Mouse (Mus musculus) stomach, embryonic 14.5 days (tissue): ENCODE results near the gene Catsper2. TPM values are rescaled to one million over a fixed set of nuclear protein-coding genes. Genes with fewer than 3 reads are reported as not detected.

ENCODE experiments used
- ATAC-seq: fragments of 200-750 bp; cut with Nextera tagmentation; 2 replicates; pipeline ENCODE4 v1.8.0; 2017; ENCODE audit warnings: low read depth, moderate TSS enrichment; ENCODE audit not compliant: insufficient number of reproducible peaks, insufficient read depth, low FRiP score
- H3K27ac ChIP-seq: fragments of 300-500 bp; sonication (generic); 2 replicates; pipeline ENCODE4 v1.5.1; 2014; ENCODE audit warnings: mild to moderate bottlenecking, low read length, moderate library complexity, mixed read lengths
- H3K27me3 ChIP-seq: fragments of 300-500 bp; sonication (generic); 2 replicates; pipeline ENCODE4 v1.6.1; 2014; ENCODE audit warnings: low read length, control low read depth, mixed read lengths; ENCODE audit not compliant: control insufficient read depth, insufficient read depth
- H3K36me3 ChIP-seq: fragments of 300-500 bp; sonication (generic); 2 replicates; pipeline ENCODE4 v1.6.1; 2014; ENCODE audit warnings: mild to moderate bottlenecking, control low read depth, low read length, moderate library complexity, mixed read lengths; ENCODE audit not compliant: control insufficient read depth, insufficient read depth
- H3K4me1 ChIP-seq: fragments of 300-500 bp; sonication (generic); 2 replicates; pipeline ENCODE4 v1.6.1; 2014; ENCODE audit warnings: low read length, control low read depth, mixed read lengths; ENCODE audit not compliant: control insufficient read depth, insufficient read depth
- H3K4me2 ChIP-seq: fragments of 300-500 bp; sonication (generic); replicated peaks from 2 replicates; pipeline ENCODE4 v1.6.1; 2014; ENCODE audit warnings: low read depth, low read length, control low read depth
- H3K4me3 ChIP-seq: fragments of 300-500 bp; sonication (generic); 2 replicates; pipeline ENCODE4 v1.5.1; 2014; ENCODE audit warnings: low read depth, low read length, control low read depth
- H3K9ac ChIP-seq: fragments of 300-500 bp; sonication (generic); replicated peaks from 2 replicates; pipeline ENCODE4 v1.6.1; 2014; ENCODE audit warnings: low read depth, mild to moderate bottlenecking, control low read depth, low read length, moderate library complexity, mixed read lengths
- H3K9me3 ChIP-seq: fragments of 300-500 bp; sonication (generic); 2 replicates; pipeline ENCODE4 v1.6.1; 2016; ENCODE audit warnings: low read depth, low read length, control low read depth; ENCODE audit not compliant: control insufficient read depth
- WGBS: fragments of 180-500 bp; shearing (Covaris S2); extraction: QIAGEN DNeasy Blood & Tissue Kit; methylation state at CpG from one replicate; pipeline ENCODE4 v1.1.7; 2014; 5-methylcytosine and 5-hydroxymethylcytosine counted together
- polyA plus RNA-seq: library from polyadenylated mRNA; unstranded; fragments of >200 nt; fragmentation: Nextera tagmentation; extraction: Ambion mirVana; gene quantifications from 2 replicates; pipeline ENCODE4 v1.2.1, GENCODE M21; 2014

The Catsper2 gene
- polyA plus RNA-seq, 1 experiment from 2014 or later: 2.2 TPM

GRCm38 (mm10) chr2:121449545-121450011 is 36.0 kb upstream of the Catsper2 start:
- Histone ChIP-seq H3K27me3 (no peaks in the 10 kb centered on the region), H3K36me3 (peaks cover 19% of the 10 kb centered on the region), H3K27ac (peak overlapping the region; percentile 96), H3K9ac (peak overlapping the region; percentile 96), H3K4me3 (peak overlapping the region; percentile 92), H3K4me2 (peak overlapping the region; percentile 91), H3K4me1 (peaks cover 17% of the 10 kb centered on the region; the same call in 1 of the 2 replicates), H3K9me3 (no peaks in the 10 kb centered on the region)
- ATAC-seq: peak; percentile 39; the same call in 1 of the 2 replicates
- under 1% methylated on average over 54 of the region's 54 CpGs for WGBS

DNA sequence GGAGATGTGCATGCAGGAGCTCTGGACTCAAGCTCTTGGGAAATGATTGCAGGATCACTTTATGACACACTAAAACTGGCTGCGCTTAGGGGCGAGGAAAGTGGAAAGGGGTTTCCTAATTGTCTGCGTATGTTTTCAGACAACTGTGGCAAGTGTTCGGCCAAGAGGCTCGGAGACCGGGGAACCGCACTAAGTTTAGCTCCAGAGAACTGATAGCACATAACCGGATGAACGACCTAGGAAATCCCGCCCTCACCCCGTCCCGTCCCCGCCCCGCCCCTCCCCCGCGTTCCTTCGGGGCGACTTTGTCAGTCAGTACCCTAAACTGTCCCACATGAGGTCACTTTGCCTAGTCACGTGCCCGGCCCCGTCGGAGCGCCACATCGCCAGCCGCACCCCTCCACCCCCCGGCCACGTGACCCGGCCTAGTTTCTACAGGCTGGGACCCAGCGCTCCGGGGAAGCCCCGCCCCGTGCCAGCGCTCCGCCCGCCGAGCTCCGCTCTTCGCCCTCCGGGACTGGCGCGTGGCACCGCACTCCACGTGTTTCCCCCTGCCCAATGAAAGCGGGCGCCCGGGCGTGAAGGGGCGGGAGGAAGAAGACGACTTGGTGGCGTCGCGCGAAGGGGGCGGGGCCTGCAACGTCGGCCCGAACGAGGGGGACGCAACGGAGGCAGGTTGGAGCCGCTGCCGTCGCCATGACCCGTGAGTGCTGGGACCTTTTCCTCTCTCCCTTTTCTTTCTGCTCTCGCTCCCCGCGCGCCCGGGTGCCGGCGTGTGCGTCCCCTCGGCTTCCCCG is 35.3 kb upstream of the Catsper2 start, which contains the start of gene Serf2:
Serf2 (plus strand) TSS at position 457 of the 797 bp plus-strand sequence.
- 0% methylated on average over 63 of the region's 74 CpGs for WGBS
- Histone ChIP-seq H3K36me3 (peaks cover 19% of the 10 kb centered on the region), H3K4me1 (peaks cover 17% of the 10 kb centered on the region; the same call in 1 of the 2 replicates), H3K9ac (peak within 1 kb of the TSS; percentile 96), H3K9me3 (no peaks in the 10 kb centered on the region), H3K4me3 (peak within 1 kb of the TSS; percentile 92), H3K27me3 (no peaks in the 10 kb centered on the region), H3K27ac (peak within 1 kb of the TSS; percentile 97), H3K4me2 (peak within 1 kb of the TSS; percentile 91)
- peak; percentile 99 for ATAC-seq

- H3K9ac ChIP-seq: peak overlapping the region; percentile 25; the same call in 1 of the 2 replicates
- 13% methylated on average over 9 of the region's 9 CpGs for WGBS
- H3K4me3 ChIP-seq: peak overlapping the region; percentile 92
- H3K27me3 ChIP-seq: no peaks in the 10 kb centered on the region
- peak overlapping the region; percentile 97 for H3K27ac ChIP-seq
- H3K9me3 ChIP-seq: no peaks in the 10 kb centered on the region
- H3K4me2 ChIP-seq: peak overlapping the region; percentile 82
- H3K4me1 ChIP-seq: peaks cover 20% of the 10 kb centered on the region; the same call in 1 of the 2 replicates
- H3K36me3 ChIP-seq: peaks cover 14% of the 10 kb centered on the region
- ATAC-seq: no peak
Measured at GRCm38 (mm10) chr2:121448136-121448535, 34.5 kb upstream of the Catsper2 start.

- no peak for ATAC-seq
- no peak overlapping the region for H3K27ac ChIP-seq
- no peaks in the 10 kb centered on the region for H3K27me3 ChIP-seq
- 81% methylated on average over 3 of the region's 3 CpGs for WGBS
- H3K4me3 ChIP-seq: no peak overlapping the region
- H3K4me1 ChIP-seq: peaks cover 29% of the 10 kb centered on the region; the same call in 1 of the 2 replicates
- H3K9ac ChIP-seq: no peak overlapping the region
- no peaks in the 10 kb centered on the region for H3K9me3 ChIP-seq
- H3K4me2 ChIP-seq: no peak overlapping the region
- H3K36me3 ChIP-seq: peaks cover 5% of the 10 kb centered on the region; the same call in 1 of the 2 replicates
Measured at GRCm38 (mm10) chr2:121447006-121447405, 33.4 kb upstream of the Catsper2 start.

GRCm38 (mm10) chr2:121446506-121446905 is 32.9 kb upstream of the Catsper2 start:
- 79% methylated on average over 4 of the region's 4 CpGs for WGBS
- no peak for ATAC-seq
- Histone ChIP-seq H3K36me3 (peaks cover 3% of the 10 kb centered on the region; the same call in 1 of the 2 replicates), H3K9ac (no peak overlapping the region), H3K4me2 (no peak overlapping the region), H3K27me3 (0 out of 2 replicates have a peak, but pooled peaks cover under 1% of the 10 kb centered on the region), H3K4me3 (no peak overlapping the region), H3K9me3 (no peaks in the 10 kb centered on the region), H3K27ac (no peak overlapping the region), H3K4me1 (peaks cover 32% of the 10 kb centered on the region; the same call in 1 of the 2 replicates)

- H3K36me3 ChIP-seq: 0 out of 2 replicates have a peak, but pooled peaks cover under 1% of the 10 kb centered on the region
- no peak overlapping the region for H3K9ac ChIP-seq
- peaks cover 21% of the 10 kb centered on the region; the same call in 1 of the 2 replicates for H3K4me1 ChIP-seq
- 86% methylated on average over 3 of the region's 3 CpGs for WGBS
- H3K27ac ChIP-seq: no peak overlapping the region
- H3K9me3 ChIP-seq: no peaks in the 10 kb centered on the region
- no peak overlapping the region for H3K4me2 ChIP-seq
- H3K4me3 ChIP-seq: no peak overlapping the region
- no peak for ATAC-seq
- 0 out of 2 replicates have a peak, but pooled peaks cover 3% of the 10 kb centered on the region for H3K27me3 ChIP-seq
Measured at GRCm38 (mm10) chr2:121445117-121445516, 31.5 kb upstream of the Catsper2 start.

DNA sequence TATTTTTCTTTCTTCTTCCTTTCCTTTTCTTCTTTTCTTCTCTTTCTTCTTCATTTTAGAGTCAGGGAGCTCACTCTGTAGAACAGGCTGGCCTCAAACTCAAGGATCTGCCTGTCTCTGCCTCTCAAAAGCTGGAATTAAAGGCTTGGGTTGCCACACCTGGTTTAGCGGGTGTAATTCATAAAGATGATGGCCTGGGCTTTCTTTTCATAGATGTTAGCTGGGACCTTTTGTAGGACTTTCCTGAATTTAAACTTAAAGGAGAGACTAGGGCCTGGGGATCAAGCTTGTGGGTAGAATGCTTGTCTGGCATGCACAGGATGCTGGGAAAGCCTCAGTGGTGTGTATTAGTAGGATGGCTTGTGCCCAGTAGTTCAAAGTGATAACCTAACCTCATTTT is 30.6 kb upstream of the Catsper2 start, which contains the start of gene Ell3:
Ell3 (minus strand) TSS at position 101 of the 400 bp plus-strand sequence.
- 77% methylated on average over 1 of the region's 1 CpGs for WGBS
- ATAC-seq: no peak
- Histone ChIP-seq H3K4me3 (peak within 1 kb of the TSS; percentile 33; the same call in 1 of the 2 replicates), H3K27ac (no peak within 1 kb of the TSS), H3K9me3 (no peaks in the 10 kb centered on the region), H3K27me3 (0 out of 2 replicates have a peak, but pooled peaks cover 3% of the 10 kb centered on the region), H3K9ac (no peak within 1 kb of the TSS), H3K4me1 (peaks cover 20% of the 10 kb centered on the region; the same call in 1 of the 2 replicates), H3K36me3 (peaks cover 9% of the 10 kb centered on the region; the same call in 1 of the 2 replicates), H3K4me2 (peak within 1 kb of the TSS; percentile 56)

DNA sequence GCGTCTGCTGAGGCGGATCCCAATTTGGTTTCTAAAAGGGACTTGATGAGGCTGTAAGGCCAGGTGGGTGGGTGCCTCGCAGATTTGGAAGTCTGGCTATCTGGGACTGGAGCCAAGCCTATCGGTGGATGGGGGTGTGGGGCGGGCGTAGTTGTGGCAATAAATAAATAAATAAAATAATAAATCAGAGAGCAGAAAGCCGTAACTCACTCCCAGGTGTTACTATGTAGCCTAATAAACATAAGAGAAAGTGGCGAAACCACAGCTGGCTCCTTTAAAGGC is 29.4 kb upstream of the Catsper2 start:
- no peak for ATAC-seq
- no peaks in the 10 kb centered on the region for H3K9me3 ChIP-seq
- no peak overlapping the region for H3K27ac ChIP-seq
- peak overlapping the region; percentile 56 for H3K4me2 ChIP-seq
- peaks cover 20% of the 10 kb centered on the region; the same call in 1 of the 2 replicates for H3K4me1 ChIP-seq
- H3K36me3 ChIP-seq: peaks cover 16% of the 10 kb centered on the region; the same call in 1 of the 2 replicates
- H3K4me3 ChIP-seq: peak overlapping the region; percentile 33; the same call in 1 of the 2 replicates
- H3K27me3 ChIP-seq: 0 out of 2 replicates have a peak, but pooled peaks cover 3% of the 10 kb centered on the region
- H3K9ac ChIP-seq: peak overlapping the region; percentile 28; the same call in 1 of the 2 replicates
- WGBS: 9% methylated on average over 8 of the region's 8 CpGs
